Mouse (Mus musculus) embryo, embryonic 11 days (tissue): Measurements from ENCODE around the gene Lmf1.

Source experiments
- DNase-seq: peaks from one replicate; pipeline ENCODE4 v3.0.0-alpha.2; 2015

Gene Lmf1

DNA sequence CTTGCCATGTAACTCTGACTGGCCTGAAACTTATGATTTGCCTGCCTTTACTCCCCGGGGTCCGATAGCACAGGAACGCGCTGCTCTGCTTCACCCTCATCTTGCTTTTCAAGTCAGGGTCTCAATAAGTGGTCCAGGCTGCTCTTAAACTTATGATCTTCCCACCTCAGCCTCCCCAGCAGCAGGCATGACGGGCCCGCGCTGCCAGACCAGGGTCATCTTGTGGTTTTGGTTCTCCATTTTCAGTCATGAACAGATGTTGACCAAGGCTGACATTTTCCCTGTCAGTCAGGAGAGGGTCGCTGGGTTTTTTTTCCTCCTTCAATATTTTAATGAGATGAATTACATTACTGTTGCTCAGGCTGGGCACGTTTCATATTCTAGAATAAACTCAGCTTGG lies 66.8 kb downstream of the Lmf1 start:
- no peak for DNase-seq

DNA sequence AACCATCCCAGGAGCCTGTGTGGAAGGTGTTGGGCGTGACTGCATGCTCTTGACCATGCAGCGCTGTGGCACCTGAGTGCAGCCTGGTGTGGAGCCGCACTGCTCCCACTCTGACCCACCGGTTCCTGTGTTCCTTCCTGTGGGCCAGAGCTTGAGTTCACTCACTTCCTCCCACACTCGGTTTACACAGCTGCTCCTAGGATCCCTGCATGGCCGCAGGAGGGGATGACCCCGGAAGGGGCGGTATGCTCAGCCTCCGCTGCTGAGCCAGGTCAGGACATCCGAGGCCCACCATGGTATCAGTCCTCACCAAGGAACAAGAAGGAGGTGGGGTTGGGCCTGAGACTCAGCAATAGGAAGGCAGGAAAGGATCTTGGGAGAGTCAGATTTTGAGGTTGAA lies 69.0 kb downstream of the Lmf1 start:
- DNase-seq, result no peak

DNA sequence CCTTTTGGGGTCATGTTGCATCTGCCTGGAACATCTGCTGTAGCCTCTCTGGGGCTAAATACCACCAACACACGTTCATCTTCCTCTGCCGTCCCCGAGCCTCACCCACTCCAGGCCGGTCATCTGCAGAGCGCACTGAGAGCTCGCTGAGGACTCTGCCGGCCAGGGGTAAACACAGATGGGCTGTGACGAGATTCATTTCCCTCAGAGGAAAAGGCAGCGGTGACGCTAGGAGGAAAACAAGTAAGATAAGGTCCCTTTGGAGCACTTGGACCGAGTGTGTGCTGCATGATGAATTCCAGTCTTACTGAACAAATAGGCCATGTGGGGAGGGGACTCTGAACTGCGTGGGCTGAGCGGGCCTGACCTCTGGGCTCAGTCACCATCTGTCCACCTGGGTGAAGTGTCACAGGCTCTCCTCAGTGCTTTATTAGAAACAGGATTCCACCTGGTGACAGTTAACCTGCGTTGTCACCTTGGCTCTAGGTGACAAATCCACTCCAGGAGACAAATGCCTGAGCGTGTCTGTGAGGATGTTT lies 69.9 kb downstream of the Lmf1 start:
- DNase-seq, result no peak

DNA sequence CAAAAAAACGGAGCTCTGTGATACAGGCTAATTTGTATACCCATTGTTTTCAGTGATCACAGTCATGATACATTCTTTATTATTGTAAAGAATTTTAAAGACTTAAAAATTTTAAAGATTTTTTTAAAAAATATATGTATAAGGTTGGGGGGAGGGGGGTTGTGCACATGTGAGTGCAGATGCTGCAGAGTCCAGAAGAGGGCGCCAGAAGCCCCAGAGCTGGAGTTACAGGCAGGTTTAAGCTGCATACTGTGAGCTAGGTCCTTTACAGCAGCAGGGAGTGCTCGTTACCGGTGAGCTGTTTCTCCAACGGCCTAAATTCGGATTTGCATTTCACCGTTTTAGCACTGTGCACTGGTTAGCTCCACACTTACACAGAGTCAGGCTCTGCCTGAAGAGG lies 71.8 kb downstream of the Lmf1 start:
- DNase-seq, result no peak

DNA sequence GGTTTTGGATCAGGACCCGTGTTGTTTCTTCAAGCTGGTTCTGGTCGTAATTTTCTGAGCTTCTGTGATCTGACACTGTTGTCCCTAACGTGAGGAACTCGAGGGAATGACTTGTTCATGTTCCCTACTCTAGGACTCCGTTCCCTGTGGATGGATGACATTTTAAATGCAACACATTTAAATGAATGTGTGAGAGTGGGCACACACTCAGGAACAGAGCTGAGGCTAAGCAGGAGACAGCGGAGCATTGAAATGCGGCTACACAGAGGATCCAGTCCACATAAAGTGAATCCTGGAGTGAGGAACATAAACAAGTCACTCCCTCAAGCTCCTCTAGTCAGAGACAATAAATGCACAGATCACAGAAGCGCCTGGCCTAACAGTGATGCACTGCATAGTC lies 73.4 kb downstream of the Lmf1 start:
- DNase-seq, result no peak

DNA sequence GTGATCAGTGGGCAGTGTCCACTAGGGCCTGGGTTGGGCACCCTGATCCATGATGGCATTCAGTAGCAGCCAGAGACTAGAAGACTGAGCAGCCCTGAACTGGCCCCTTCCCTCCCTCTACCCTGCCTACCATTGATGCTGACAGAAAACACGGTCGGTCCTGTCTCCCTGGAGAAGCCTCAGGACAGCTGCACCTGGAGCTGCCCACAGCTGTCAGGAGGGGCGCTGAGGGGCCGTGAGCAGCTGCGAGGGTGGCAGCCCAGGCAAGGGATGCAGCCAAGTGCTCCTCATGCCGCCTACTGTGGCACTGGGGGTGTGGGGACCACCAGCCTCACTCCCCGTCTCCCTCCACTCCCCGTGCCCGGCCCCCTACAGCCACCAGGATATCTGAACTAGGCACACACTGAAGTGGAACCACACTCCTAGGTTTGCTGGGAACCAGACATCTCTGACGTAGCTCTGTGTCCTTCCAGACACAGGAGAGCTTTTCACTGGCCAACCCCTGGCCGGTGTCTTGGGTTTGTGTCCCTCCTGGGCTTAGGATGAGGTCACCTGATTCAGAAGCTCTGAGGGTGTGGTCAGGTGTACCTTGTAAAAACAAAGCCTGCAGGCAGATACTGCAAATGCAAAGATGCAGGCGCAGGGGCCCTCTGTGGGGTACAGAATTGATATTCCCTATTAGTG lies 77.4 kb downstream of the Lmf1 start:
- no peak for DNase-seq

DNA sequence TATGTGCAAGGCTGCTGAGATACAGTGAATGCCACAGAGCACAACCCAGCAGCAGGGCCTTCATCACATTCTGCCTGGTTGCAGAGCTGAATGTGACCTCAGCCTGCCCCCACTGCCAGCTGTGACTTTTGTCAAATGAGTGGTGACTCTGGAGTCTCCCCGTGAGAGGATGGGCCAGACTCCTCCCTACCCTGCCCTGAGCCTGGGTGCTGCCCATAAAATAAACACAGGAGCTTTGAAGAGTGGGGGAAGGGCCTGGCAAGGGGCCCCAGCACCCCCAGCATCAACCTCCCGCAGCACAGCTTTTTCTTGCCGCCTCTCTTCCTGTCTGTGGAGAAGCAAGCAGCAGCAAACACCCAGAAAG lies 77.9 kb downstream of the Lmf1 start:
- DNase-seq, result peak; percentile 25

DNA sequence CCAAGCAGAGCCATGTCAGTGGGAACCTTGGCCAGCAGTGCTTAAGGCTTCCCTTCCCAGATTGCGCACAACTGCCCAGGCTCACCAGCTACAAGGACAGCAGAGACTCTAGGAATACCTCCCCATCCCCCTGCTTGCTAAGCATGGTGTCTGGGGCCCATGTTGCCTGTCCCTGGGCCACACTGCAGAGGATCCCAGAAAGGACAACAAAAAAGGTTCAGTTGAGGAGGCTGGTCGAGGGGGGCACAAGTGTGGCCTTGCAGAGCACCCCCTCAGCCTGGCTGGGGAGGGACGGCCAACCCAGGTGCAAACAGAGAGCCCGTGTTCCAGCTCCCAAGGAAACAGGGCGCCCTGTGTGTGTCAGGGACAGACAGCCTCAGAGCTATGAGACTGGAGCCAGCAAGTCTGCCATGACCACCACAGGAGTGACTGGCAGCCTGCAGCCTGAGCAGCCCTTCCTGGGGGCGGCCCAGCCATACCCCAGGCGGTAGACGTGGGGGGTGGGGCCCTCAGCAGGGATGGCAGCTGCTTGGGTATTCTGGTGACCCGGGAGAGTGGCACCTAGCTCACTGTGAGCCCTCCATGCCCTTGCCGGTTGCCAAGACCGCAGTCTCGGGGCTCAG lies 84.4 kb downstream of the Lmf1 start:
- no peak for DNase-seq

DNA sequence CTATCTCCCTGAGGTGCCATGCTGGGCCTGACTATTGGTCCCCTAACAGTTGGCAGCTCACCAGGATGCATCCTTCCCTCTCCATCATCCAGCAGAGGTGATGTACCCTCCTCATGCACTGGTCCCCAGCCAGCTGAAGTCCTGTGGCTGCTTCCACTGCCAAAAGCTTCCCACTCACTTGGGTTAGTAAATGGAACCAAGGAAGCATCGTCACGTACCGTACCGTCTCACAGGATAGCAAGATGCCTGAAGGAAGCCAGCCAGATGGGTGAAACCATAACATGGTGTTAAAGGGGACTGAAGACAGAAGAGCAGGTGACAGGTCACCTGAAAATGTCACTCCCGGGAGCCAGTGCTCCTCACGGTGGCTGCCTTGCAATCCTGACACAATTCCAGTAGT lies 86.6 kb downstream of the Lmf1 start:
- DNase-seq, result no peak

DNA sequence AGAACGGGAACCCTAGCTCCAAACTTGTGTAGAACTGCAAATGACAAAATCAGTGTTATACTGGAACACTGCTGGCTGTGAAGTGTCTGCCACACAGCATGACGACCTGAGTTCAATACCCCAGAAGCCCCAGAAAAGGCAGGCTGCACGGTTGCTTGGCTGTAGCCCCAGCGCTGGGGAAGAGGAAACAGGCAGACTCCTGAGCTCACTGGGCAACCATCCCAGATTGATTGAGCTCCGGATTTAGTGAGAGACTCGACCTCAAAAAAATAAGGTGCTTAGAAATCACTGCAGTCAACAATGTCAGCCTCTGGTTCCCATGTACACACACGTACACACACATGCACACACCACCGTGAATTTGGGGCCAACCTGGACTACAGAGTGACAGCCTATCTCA lies 87.0 kb downstream of the Lmf1 start:
- no peak for DNase-seq

DNA sequence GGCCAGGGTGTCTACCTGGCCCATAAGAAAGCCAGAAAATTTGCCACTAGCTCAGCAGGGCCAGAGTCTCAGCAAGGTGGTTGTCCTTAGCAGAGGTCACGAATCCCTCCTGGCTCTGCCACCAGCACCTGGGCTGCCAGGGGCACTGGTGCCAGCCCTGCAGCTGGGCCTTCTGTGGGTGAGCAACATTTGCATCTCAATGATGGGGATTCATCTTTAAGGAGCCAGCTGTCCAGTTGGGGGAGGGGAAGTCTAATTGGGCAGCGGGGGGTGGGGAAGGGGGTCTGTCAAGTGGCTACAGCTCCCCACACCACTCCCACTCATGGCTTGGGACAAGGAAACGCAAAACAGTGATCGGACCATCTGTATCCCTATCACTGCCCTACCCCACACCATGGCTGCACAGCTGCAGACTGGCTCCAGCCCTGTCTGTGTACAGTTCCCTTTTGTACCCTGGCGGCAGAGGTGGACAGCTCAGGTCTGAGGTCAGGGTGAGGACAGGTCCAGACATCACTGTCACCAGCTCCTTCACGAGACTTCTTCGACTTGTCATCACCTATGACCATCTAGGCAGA lies 89.7 kb downstream of the Lmf1 start:
- DNase-seq, result no peak

DNA sequence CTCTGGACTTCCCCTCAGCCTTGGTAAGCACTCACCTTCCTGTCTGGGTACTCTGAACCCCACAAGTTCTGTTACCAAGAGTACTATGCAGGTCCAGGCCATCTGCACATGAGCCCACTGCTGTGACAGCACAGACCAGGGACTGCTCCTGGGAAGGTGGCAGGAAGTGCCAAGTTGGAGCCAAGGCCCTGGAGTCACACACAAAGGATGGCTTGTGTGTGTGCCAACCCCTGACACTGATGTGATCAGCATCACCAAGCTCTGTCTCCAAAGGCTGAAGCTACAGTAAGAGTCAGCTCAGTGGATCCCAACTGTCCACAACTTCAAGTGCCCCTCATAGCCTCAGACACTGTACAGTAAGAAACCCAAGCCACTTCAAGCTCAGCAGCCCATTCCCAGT lies 94.1 kb downstream of the Lmf1 start:
- no peak for DNase-seq

DNA sequence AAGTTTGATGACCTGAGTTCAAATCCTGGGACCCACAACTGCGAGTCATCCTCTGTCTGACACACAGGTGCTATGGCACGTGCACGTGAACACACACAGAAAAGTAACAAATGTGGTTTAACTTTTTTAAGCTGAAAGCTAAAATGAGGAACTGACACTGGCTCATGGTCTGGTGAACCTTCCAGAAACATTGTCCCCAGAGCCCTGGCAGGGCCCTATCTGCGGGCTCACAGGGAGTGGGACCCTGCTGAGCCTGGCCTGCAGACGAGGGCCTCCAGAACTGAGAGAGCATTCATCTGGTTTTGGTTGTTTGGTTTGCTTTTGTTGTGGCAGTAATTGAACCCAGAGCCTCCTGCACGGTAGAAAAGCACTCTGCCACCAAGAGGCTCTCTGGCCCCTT lies 99.1 kb downstream of the Lmf1 start:
- no peak for DNase-seq

DNA sequence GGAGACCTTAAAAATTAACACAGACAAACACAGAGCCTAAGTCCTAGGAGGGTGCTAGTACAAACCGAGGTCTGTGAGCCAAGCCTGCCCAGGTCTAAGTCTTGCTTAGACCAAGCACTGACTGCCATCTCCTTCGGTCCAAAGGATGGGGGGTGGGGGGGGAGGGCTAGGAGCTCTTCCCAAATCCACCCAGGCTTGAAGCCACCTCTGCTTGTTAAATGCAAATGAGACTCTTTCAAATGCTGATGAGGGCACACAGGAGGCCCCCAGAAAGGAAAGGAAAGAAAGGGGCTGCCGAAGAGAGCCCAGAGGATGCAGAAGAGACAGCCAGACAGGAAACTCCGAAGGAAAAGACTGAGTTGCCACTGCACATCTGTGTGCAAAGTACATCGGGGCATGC lies 100.9 kb downstream of the Lmf1 start:
- DNase-seq, result no peak

DNA sequence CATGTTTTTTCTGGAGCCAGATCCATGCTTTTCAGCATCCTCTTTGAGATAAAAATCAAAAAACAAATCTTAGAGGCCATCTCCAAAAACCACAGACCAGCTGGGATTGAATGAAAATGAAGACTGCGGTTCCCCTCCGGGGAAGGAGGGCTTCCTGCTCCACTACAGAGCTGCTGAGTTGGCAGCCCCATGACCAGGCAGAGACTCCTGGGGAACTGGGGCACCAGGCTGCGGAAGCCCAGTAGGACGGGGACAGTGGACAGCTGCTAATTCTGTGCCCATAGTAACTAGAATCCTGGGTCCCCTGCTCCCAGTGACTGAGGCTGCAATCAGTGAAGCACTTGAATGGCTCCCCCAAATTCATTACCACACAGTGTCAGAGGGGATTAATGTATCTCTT lies 102.8 kb downstream of the Lmf1 start:
- no peak for DNase-seq

DNA sequence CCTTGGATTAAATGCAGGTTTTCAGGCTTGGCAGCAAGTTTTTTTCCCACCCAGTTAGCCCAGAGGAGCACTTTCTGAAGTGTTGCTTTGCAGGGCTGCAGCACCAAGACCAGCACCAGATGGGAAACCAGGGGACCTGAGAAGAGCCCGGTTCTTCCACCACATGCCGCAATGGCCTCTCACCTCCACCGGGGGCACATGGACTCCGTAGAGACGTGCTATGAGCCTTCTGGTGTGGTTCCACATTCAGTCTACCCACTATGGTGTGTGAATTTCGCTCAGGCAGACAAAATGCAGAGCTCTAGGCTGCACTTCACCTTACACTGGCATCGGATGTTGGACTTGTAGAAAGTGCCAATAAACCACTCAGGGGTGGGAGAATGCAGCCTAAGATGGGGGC lies 107.4 kb downstream of the Lmf1 start:
- DNase-seq, result peak; percentile 72

DNA sequence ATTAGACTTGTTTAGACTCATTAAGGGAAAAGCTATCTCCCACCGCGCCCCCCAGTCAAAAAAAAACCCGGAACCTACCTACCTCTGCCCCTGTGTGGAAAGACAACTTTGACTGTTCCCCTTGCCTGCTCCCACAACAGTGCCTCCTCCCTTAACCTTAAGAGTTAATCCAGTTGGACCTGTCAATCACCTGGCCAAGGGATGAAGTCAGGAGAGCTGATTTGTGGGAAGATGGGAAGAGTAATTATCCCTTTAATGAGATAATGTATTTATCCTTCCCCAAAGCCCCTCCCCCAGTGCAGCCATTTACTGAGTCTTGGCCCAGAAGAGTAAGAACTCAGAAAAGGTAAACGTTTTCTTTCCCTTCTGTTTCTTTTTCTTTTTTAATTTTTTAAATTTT lies 110.0 kb downstream of the Lmf1 start:
- DNase-seq, result no peak

DNA sequence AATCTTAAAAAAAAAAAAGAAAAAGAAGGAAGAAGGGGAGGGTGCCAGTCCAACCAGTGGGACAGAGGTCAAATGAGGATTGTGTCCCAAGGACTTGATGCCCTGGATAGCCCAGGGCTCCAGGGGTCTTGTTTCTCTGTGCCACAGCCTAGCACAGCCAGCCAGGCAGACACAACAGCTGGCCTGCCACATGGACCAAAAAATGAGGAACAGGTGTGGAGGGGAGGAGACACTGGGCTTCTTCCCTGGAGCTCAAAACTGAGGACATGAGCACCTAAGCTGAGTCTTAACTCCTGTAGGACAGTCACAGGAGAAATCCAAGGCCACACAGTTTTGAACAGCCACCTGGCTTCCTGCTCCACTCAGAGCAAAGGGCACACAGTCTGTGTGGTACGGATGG lies 117.4 kb downstream of the Lmf1 start:
- peak; percentile 35 for DNase-seq

DNA sequence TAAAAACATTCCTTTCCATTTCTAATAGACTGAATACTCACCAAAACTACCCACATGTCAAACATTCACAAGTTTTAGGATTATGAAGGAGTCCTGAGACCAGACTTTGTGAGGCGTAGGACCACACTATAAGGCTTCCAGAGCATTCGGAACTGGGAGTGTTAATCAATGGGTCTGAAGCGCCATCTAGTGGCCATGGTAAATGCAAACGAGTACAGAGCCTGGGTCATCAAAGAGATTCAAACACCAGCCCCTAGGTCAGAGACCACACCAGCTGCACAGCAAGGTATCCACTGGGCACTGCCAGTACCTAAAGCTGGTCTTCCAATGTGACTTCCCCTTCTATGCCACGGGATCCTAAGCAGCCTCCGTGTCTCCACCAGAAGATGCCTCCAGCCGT lies 119.6 kb downstream of the Lmf1 start:
- DNase-seq, result peak; percentile 91

DNA sequence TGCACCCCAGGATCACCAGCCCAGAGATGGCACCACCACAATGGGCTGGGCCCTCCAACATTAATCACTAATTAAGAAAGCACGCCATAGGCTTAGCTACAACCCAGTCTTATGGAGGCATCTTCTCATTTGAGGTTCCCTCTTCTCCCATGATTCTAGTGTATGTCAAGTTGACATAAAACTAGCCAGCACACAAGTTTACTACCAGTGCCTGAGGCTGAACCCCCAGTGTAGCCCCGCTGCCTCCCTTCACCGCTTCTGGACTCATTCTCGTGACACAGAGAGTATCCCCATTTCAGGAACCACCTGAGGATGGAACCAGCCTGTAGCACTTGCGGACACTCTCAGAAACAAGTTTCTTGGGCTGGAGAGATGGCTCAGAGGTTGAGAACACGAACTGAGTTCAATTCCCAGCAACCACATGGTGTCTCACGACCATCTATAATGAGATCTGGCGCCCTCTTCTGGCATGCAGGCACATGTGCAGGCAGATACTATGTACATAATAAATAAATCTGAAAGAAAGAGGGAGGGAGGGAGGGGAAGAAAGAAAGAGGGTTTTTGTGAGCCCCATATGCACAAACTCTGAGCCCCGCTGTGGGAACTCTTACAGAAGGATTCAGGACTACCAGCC lies 122.1 kb downstream of the Lmf1 start:
- no peak for DNase-seq

DNA sequence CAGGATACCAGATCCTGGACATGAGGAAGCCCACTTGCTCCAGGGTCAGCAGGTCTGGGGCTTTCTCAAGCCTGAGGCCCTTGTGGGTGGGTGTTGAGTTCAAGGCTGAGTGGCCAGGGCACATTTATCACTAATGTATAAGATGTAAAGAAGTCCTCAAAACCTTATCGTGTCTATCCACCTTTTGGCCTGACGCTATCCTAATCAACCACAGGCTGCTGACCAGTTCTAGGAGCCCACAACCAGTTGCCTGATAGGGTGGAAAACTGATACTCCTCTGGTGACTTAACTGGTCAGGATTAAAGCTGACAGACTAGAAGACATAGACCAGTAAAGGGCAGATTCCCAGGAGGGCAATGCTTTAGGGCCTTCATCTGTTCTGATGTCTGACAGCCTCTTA lies 131.1 kb downstream of the Lmf1 start:
- no peak for DNase-seq

DNA sequence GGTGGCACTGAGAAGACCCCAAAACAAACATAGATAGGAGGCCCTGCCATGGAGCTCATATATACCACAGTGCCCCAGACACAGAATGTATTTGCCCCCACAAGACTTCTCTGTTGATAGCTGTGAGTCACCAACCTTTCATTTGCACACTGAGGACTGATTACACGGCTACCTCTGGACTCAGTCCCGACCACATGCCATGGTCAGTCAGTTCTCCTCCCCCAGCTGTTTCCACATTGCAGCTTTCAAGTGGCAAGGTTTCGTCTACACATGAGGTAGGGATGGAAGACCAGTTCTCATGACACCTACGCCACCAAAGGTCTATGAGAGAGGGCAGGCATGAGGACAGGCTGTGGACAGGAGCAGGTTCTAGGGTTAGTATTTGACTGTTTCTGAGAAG lies 132.3 kb downstream of the Lmf1 start:
- DNase-seq, result no peak
